Mouse (Mus musculus): ENCODE results near the gene Cbx1. TPM values are rescaled to one million over a fixed set of nuclear protein-coding genes. Genes with fewer than 3 reads are reported as not detected.

The Cbx1 gene
- total and polyA plus RNA-seq, 3 experiments, result 132 to 368 (median 152) TPM

- H3K9ac ChIP-seq (ENCODE audit: control insufficient read depth, low read depth, low read length, poor library complexity, severe bottlenecking), result no peak overlapping the region
- H3K79me2 ChIP-seq (ENCODE audit: control insufficient read depth, insufficient read depth, low read length, poor library complexity), result peaks cover 7% of the 10 kb centered on the region
- peak; percentile 93 for TF ChIP-seq TBP (IDR thresholded peaks at IDR 0.05; ENCODE audit: low read depth, low read length)
- TF ChIP-seq TCF12 (IDR thresholded peaks at IDR 0.05; ENCODE audit: low read depth, low read length), result no peak
- TF ChIP-seq MYB (IDR thresholded peaks at IDR 0.05; ENCODE audit: low read depth, low read length), result no peak
- TF ChIP-seq ZKSCAN1 (IDR thresholded peaks at IDR 0.05; ENCODE audit: low read depth, low read length), result no peak
- 0 out of 2 replicates have a peak, but pooled peaks have one; percentile 4 for TF ChIP-seq GATA1 (IDR thresholded peaks at IDR 0.05; ENCODE audit: low read depth, low read length)
- no peak for TF ChIP-seq EP300 (IDR thresholded peaks at IDR 0.05; ENCODE audit: low read depth in 1 of 2, low read length in 2 of 2)
- TF ChIP-seq USF1 (IDR thresholded peaks at IDR 0.05; ENCODE audit: low read depth, low read length), result no peak
- TF ChIP-seq SIN3A (IDR thresholded peaks at IDR 0.05; ENCODE audit: low read length), result no peak
- TF ChIP-seq MAX (IDR thresholded peaks at IDR 0.05; ENCODE audit: low read length), result no peak
- TF ChIP-seq BHLHE40 (IDR thresholded peaks at IDR 0.05; ENCODE audit: borderline replicate concordance, low read depth, low read length), result no peak
- TF ChIP-seq KAT2A (conservative IDR thresholded peaks at IDR 0.05; ENCODE audit: low read depth, low read length), result no peak
- no peak for TF ChIP-seq E2F4 (IDR thresholded peaks at IDR 0.05; ENCODE audit: borderline replicate concordance, low read depth, low read length)
- TF ChIP-seq NRF1 (IDR thresholded peaks at IDR 0.05; ENCODE audit: insufficient read depth, low read depth, low read length, poor library complexity, severe bottlenecking), result no peak
- TF ChIP-seq MYC (IDR thresholded peaks at IDR 0.05; ENCODE audit: low read depth, low read length), result no peak
- TF ChIP-seq SMC3 (IDR thresholded peaks at IDR 0.05; ENCODE audit: low read depth, low read length), result peak; percentile 79
- peak; percentile 23 to 72 (median 71); a peak in 5 of 6 replicates for TF ChIP-seq CTCF (IDR thresholded peaks at IDR 0.05 in 2 of 3, conservative IDR thresholded peaks at IDR 0.05 in 1 of 3; ENCODE audit: control insufficient read depth in 1 of 3, insufficient read depth in 1 of 3, low read depth in 2 of 3, low read length in 3 of 3, poor library complexity in 1 of 3, severe bottlenecking in 1 of 3)
- TF ChIP-seq ZC3H11A (IDR thresholded peaks at IDR 0.05; ENCODE audit: low read depth, low read length), result peak; percentile 30; the same call in 1 of the 2 replicates
- TF ChIP-seq ZNF384 (IDR thresholded peaks at IDR 0.05; ENCODE audit: low read depth, low read length), result no peak
- 0 out of 2 replicates have a peak, but pooled peaks have one; percentile 37 for TF ChIP-seq HCFC1 (IDR thresholded peaks at IDR 0.05; ENCODE audit: low read depth, low read length)
- no peak for TF ChIP-seq RCOR1 (IDR thresholded peaks at IDR 0.05; ENCODE audit: low read depth, low read length)
- TF ChIP-seq ETS1 (IDR thresholded peaks at IDR 0.05; ENCODE audit: low read depth, low read length), result no peak
- TF ChIP-seq GABPA (IDR thresholded peaks at IDR 0.05; ENCODE audit: low read depth, low read length), result no peak
- TF ChIP-seq RAD21 (IDR thresholded peaks at IDR 0.05; ENCODE audit: low read depth, low read length), result peak; percentile 38
- DNase-seq (ENCODE audit: low read depth, low spot score), result peak; percentile 80
- peaks cover 0 to 12% of the 10 kb centered on the region in 2 experiments; a peak in 2 of 4 replicates for H3K36me3 ChIP-seq (ENCODE audit: control insufficient read depth in 1 of 2, insufficient read depth in 2 of 2, low read length in 2 of 2)
- peaks cover 0 to 12% of the 10 kb centered on the region in 2 experiments; a peak in 3 of 4 replicates for H3K4me1 ChIP-seq (ENCODE audit: control insufficient read depth in 1 of 2, insufficient read depth in 2 of 2, low read length in 2 of 2)
- no peak overlapping the region for H3K27ac ChIP-seq (ENCODE audit: control insufficient read depth, low read depth, low read length)
- H3K9me3 ChIP-seq (replicated peaks; ENCODE audit: insufficient read depth, low read length), result no peaks in the 10 kb centered on the region
- H3K27me3 ChIP-seq (ENCODE audit: control insufficient read depth in 1 of 2, insufficient read depth in 2 of 2, low read length in 2 of 2), result no peaks in the 10 kb centered on the region
- H3K4me3 ChIP-seq (ENCODE audit: control insufficient read depth in 1 of 2, insufficient read depth in 1 of 2, low read depth in 2 of 2, low read length in 2 of 2), result no peak overlapping the region
These were observed 7.5 kb upstream of the Cbx1 start for GRCm38 (mm10) chr11:96781425-96781824.

Measured in MEL (cell line).